Mouse (Mus musculus) heart, embryonic 10.5 days (tissue): Measurements from ENCODE around the gene Vmn2r104. TPM values are rescaled to one million over a fixed set of nuclear protein-coding genes. Genes with fewer than 3 reads are reported as not detected.

ENCODE experiments used
- DNase-seq: peaks from one replicate; pipeline ENCODE4 v3.0.0-alpha.2; 2017; ENCODE audit warnings: low spot score
- H3K27ac ChIP-seq: fragments of 300-500 bp; sonication (generic); 2 replicates; pipeline ENCODE4 v1.5.1; 2016; ENCODE audit warnings: mild to moderate bottlenecking
- H3K27me3 ChIP-seq: fragments of 300-500 bp; sonication (generic); 2 replicates; pipeline ENCODE4 v1.6.1; 2016; ENCODE audit warnings: mild to moderate bottlenecking; ENCODE audit not compliant: poor library complexity, insufficient read depth, severe bottlenecking
- H3K36me3 ChIP-seq: fragments of 300-500 bp; sonication (generic); 2 replicates; pipeline ENCODE4 v1.6.1; 2016; ENCODE audit warnings: mild to moderate bottlenecking, moderate library complexity
- H3K4me1 ChIP-seq: fragments of 300-500 bp; sonication (generic); 2 replicates; pipeline ENCODE4 v1.6.1; 2016; ENCODE audit warnings: mild to moderate bottlenecking
- H3K4me3 ChIP-seq: fragments of 300-500 bp; sonication (generic); 2 replicates; pipeline ENCODE4 v1.5.1; 2016; ENCODE audit warnings: mild to moderate bottlenecking, moderate library complexity
- H3K9me3 ChIP-seq: fragments of 300-500 bp; sonication (generic); 2 replicates; pipeline ENCODE4 v1.6.1; 2016; ENCODE audit warnings: mild to moderate bottlenecking, moderate library complexity
- WGBS: fragments of 180-500 bp; shearing (Covaris S2); methylation state at CpG from one replicate; pipeline ENCODE4 v1.1.7; 2016; 5-methylcytosine and 5-hydroxymethylcytosine counted together
- polyA plus RNA-seq: library from polyadenylated mRNA; unstranded; fragments of >200 nt; fragmentation: Nextera tagmentation; extraction: Ambion mirVana; gene quantifications from 2 replicates; pipeline ENCODE4 v1.2.1, GENCODE M21; 2016

Vmn2r104 gene
- not detected in 2 replicates for polyA plus RNA-seq

DNA sequence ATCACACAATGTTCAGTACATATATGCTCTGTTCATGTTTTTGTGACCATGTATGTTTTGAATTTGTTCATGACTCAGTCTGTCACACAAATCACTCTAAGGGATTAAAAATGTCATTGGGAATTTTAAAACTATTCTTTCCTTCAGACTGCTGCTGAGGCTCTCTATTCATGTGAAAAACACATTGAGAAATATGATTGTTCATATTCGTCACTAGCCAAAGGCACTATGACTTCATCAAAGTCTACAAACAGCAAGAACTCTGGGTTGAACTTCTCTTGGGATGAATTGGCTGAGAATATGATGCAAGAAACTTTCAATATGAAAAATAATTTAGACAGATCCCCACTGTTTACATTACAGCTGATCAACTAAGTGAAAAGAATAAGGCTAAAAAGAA is at the start of gene Vmn2r104:
Vmn2r104 (minus strand) TSS at position 101 of the 400 bp plus-strand sequence.
- H3K9me3 ChIP-seq, result peaks cover 41% of the 10 kb centered on the region
- H3K4me1 ChIP-seq, result no peaks in the 10 kb centered on the region
- no peak for DNase-seq
- WGBS, result 73% methylated on average over 1 of the region's 1 CpGs
- H3K27ac ChIP-seq, result no peak within 1 kb of the TSS
- H3K4me3 ChIP-seq, result no peak within 1 kb of the TSS
- H3K27me3 ChIP-seq, result no peaks in the 10 kb centered on the region
- H3K36me3 ChIP-seq, result no peaks in the 10 kb centered on the region

DNA sequence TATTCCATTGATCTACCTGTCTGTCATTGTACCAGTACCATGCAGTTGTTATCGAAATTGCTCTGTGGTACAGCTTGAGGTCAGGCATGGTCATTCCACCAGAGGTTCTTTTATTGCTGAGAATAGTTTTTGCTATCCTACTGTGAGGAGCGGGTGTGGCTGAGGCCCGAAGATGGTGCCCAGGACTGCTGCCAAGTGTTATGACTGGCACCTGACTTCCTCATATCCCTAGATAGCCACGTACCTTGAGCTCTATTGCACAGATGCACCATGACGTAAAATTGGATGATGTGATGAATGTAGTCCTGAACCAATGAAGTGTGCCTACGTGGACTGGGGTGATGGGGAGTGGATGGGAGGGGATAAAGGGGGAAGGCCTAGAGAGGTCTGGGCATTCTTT is 26.0 kb upstream of the Vmn2r104 start:
- Histone ChIP-seq H3K36me3 (no peaks in the 10 kb centered on the region), H3K9me3 (peaks cover 15% of the 10 kb centered on the region), H3K4me3 (no peak overlapping the region), H3K27me3 (no peaks in the 10 kb centered on the region), H3K27ac (no peak overlapping the region), H3K4me1 (no peaks in the 10 kb centered on the region)
- DNase-seq, result no peak
- 80% methylated on average over 6 of the region's 6 CpGs for WGBS

DNA sequence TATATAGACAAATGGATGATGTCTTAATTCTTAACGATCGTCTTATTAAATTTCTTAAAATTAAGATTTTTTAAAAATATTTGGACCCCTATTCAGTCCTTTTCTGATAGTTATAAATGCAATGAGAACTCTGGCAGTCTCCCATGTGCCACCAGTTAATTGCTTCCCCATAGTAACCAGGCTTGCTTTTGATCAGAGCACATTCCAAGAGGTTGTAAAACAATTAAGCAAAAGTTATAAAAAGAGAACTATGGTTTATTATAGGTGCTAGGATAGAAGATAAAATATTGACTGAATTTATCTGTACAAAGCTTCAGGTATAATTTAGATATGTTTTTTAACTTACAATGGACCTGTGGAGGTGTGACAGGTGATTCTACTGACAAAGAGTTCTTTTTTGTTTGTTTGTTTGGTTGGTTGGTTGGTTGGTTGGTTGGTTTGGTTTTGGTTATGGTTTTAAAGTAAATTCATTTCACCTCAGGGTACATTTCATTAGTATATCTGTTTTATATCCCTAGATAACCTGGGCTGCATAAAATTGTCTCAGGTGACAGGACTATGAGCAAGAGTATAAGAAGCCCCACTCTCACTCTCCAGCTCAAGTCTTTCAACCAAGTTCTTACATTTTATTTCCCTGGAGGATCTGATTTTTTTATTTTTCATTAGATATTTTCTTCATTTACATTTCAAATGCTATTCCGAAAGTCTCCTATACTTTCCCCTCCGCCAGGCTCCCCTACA is 23.7 kb upstream of the Vmn2r104 start:
- no peak for DNase-seq
- no peaks in the 10 kb centered on the region for H3K27me3 ChIP-seq
- WGBS, result 89% methylated on average over 4 of the region's 4 CpGs
- no peaks in the 10 kb centered on the region for H3K36me3 ChIP-seq
- H3K27ac ChIP-seq, result no peak overlapping the region
- H3K4me3 ChIP-seq, result no peak overlapping the region
- H3K4me1 ChIP-seq, result no peaks in the 10 kb centered on the region
- H3K9me3 ChIP-seq, result peaks cover 10% of the 10 kb centered on the region

Other genes starting within 250 kb of the Vmn2r104 start
- gene Fpr-rs7, start 65.9 kb upstream of the Vmn2r104 start, polyA plus RNA-seq, result not detected in 2 replicates
- not detected in 2 replicates for gene Fpr-rs6, start 134.8 kb upstream of the Vmn2r104 start, polyA plus RNA-seq
- gene Vmn2r105, start 186.7 kb upstream of the Vmn2r104 start, polyA plus RNA-seq, result not detected in 2 replicates
- gene Vmn2r106, start 237.2 kb upstream of the Vmn2r104 start, polyA plus RNA-seq, result not detected in 2 replicates